Mouse (Mus musculus): ENCODE measurements around the gene D930048N14Rik.

DNA sequence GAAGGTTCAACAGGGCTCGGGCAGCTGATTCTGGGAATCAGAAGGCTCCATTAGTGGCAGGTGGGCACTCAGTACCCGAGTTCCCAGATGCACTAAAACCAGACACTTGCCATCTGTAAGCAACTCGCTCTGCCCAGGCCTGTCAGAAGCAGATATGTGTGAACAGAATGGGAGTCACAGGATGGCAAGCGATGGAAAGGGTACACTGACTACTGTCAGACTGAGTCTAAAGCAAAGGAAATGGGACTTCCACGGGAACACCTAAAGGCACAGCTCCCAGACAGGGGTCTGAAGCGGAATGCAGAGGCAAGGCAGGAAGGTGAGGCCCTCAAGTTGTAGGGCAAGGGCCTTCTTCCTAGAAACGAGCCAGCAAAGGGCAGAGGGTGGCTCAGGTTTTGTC is 4.5 kb upstream of the D930048N14Rik start:
- TF ChIP-seq CTCF (IDR thresholded peaks at IDR 0.05; ENCODE audit: low read depth): no peak
- no peak for TF ChIP-seq EP300 (IDR thresholded peaks at IDR 0.05; ENCODE audit: low read depth)

All from heart, postnatal 0 days (tissue).